Mouse (Mus musculus): Measurements from ENCODE around the gene Neu1.
A peak's percentile ranks its signal among the peaks of the same experiment; 100 is the strongest.
"Not testable (repeated sequence)": the region's sequence is repeated elsewhere in the genome, so short reads cannot be mapped to it uniquely, and the experiment has no call there.

Gene Neu1

GRCm38 (mm10) chr17:34931061-34931734, at the start of gene Neu1:
TSS of gene Neu1 (plus strand) at chr17:34931253.
- DNase-seq (ENCODE audit: low spot score in 2 of 2) = peak; percentile 84 to 97

GRCm38 (mm10) chr17:34881683-34882310, 49.3 kb upstream of the Neu1 start, which contains the start of gene Gm20547:
TSS of gene Gm20547 (minus strand) at chr17:34882042.
- no peak for DNase-seq (ENCODE audit: low spot score in 2 of 2)

GRCm38 (mm10) chr17:34883332-34883731, 47.7 kb upstream of the Neu1 start:
- no peak for DNase-seq (ENCODE audit: low spot score in 2 of 2)

GRCm38 (mm10) chr17:34884704-34885103, 46.3 kb upstream of the Neu1 start:
- no peak for DNase-seq (ENCODE audit: low spot score in 2 of 2)

GRCm38 (mm10) chr17:34885615-34886014, 45.4 kb upstream of the Neu1 start:
- DNase-seq (ENCODE audit: low spot score in 2 of 2) = no peak

GRCm38 (mm10) chr17:34887942-34888341, 43.1 kb upstream of the Neu1 start:
- DNase-seq (ENCODE audit: low spot score in 2 of 2) = no peak

GRCm38 (mm10) chr17:34890074-34890743, 40.8 kb upstream of the Neu1 start:
- no peak for DNase-seq (ENCODE audit: low spot score in 2 of 2)

- DNase-seq (ENCODE audit: low spot score in 2 of 2) = no peak
Observed at GRCm38 (mm10) chr17:34891377-34891776, 39.7 kb upstream of the Neu1 start.

GRCm38 (mm10) chr17:34893072-34893824, 37.8 kb upstream of the Neu1 start:
- DNase-seq (ENCODE audit: low spot score in 2 of 2) = no peak

- DNase-seq (ENCODE audit: low spot score in 2 of 2) = peak; percentile 76 to 92
Observed at GRCm38 (mm10) chr17:34894074-34894597, 36.9 kb upstream of the Neu1 start.

- peak; percentile 26 to 61 for DNase-seq (ENCODE audit: low spot score in 2 of 2)
Observed at GRCm38 (mm10) chr17:34894801-34895530, 36.1 kb upstream of the Neu1 start.

- DNase-seq (ENCODE audit: low spot score in 2 of 2) = no peak
Observed at GRCm38 (mm10) chr17:34895724-34896123, 35.3 kb upstream of the Neu1 start.

- DNase-seq (ENCODE audit: low spot score in 2 of 2) = no peak
Observed at GRCm38 (mm10) chr17:34896366-34896765, 34.7 kb upstream of the Neu1 start.

GRCm38 (mm10) chr17:34897373-34898159, 33.5 kb upstream of the Neu1 start:
- peak in 1 of 2 experiments; percentile 40 for DNase-seq (ENCODE audit: low spot score in 2 of 2)

- peak; percentile 75 to 81 for DNase-seq (ENCODE audit: low spot score in 2 of 2)
Observed at GRCm38 (mm10) chr17:34898160-34898586, 32.9 kb upstream of the Neu1 start, which contains the start of the genes C2 and Ehmt2. TSS of gene C2 (minus strand) at chr17:34898265. TSS of gene Ehmt2 (plus strand) at chr17:34898469.

GRCm38 (mm10) chr17:34898706-34899052, 32.4 kb upstream of the Neu1 start:
- DNase-seq (ENCODE audit: low spot score in 2 of 2) = peak in 1 of 2 experiments; percentile 39

GRCm38 (mm10) chr17:34899053-34899889, 31.8 kb upstream of the Neu1 start:
- peak; percentile 51 to 55 for DNase-seq (ENCODE audit: low spot score in 2 of 2)

GRCm38 (mm10) chr17:34899890-34900243, 31.2 kb upstream of the Neu1 start:
- DNase-seq (ENCODE audit: low spot score in 2 of 2) = no peak

GRCm38 (mm10) chr17:34900826-34901225, 30.2 kb upstream of the Neu1 start:
- DNase-seq (ENCODE audit: low spot score in 2 of 2) = not testable (repeated sequence)
